Mouse (Mus musculus) neural tube, embryonic 13.5 days (tissue): ENCODE data around the gene Fez2. TPM values are rescaled to one million over a fixed set of nuclear protein-coding genes. Genes with fewer than 3 reads are reported as not detected.

ENCODE experiments used
- ATAC-seq: fragments of 200-750 bp; cut with Nextera tagmentation; 2 replicates; pipeline ENCODE4 v1.8.0; 2017; ENCODE audit warnings: low read depth, mild to moderate bottlenecking, moderate TSS enrichment, moderate library complexity
- H3K27ac ChIP-seq: fragments of 300-500 bp; sonication (generic); replicated peaks from 2 replicates; pipeline ENCODE4 v1.5.1; 2015; ENCODE audit warnings: moderate library complexity, mild to moderate bottlenecking, inconsistent platforms
- H3K27me3 ChIP-seq: fragments of 300-500 bp; sonication (generic); 2 replicates; pipeline ENCODE4 v1.6.1; 2015; ENCODE audit warnings: mild to moderate bottlenecking, inconsistent platforms
- H3K36me3 ChIP-seq: fragments of 300-500 bp; sonication (generic); 2 replicates; pipeline ENCODE4 v1.6.1; 2015; ENCODE audit warnings: mild to moderate bottlenecking, inconsistent platforms
- H3K4me1 ChIP-seq: fragments of 300-500 bp; sonication (generic); replicated peaks from 2 replicates; pipeline ENCODE4 v1.6.1; 2015; ENCODE audit warnings: inconsistent platforms
- H3K4me2 ChIP-seq: fragments of 300-500 bp; sonication (generic); 2 replicates; pipeline ENCODE4 v1.6.1; 2015; ENCODE audit warnings: inconsistent platforms, mild to moderate bottlenecking, moderate library complexity
- H3K4me3 ChIP-seq: fragments of 300-500 bp; sonication (generic); 2 replicates; pipeline ENCODE4 v1.5.1; 2015; ENCODE audit warnings: mild to moderate bottlenecking, inconsistent platforms
- H3K9ac ChIP-seq: fragments of 300-500 bp; sonication (generic); 2 replicates; pipeline ENCODE4 v1.6.1; 2015; ENCODE audit warnings: moderate library complexity, mild to moderate bottlenecking, inconsistent platforms
- H3K9me3 ChIP-seq: fragments of 300-500 bp; sonication (generic); 2 replicates; pipeline ENCODE4 v1.6.1; 2016; ENCODE audit warnings: inconsistent platforms
- WGBS: fragments of 180-500 bp; shearing (Covaris S2); methylation state at CpG from one replicate; pipeline ENCODE4 v1.1.7; 2015; 5-methylcytosine and 5-hydroxymethylcytosine counted together
- polyA plus RNA-seq: library from polyadenylated mRNA; unstranded; fragments of >200 nt; fragmentation: Nextera tagmentation; extraction: Ambion mirVana; gene quantifications from 2 replicates; pipeline ENCODE4 v1.2.1, GENCODE M21; 2015

Fez2 gene
- polyA plus RNA-seq, 1 experiment from 2014 or later = 57.3 TPM

DNA sequence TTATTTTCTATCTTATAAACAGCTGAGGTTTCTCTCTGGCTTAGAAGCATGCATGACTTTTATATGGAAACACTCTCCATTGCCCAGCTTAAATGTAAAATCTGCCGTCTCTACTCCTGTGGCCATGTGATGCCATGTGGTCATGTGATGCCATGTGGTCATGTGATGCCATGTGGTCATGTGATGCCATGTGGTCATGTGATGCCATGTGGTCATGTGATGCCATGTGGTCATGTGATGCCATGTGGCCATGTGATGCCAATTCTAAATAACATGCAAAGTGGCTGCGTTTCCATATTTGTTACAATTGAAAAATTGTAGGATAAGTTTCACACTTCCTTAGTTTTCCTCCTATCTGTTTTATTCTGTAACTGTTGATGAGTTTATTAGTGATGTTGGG, 22.8 kb upstream of the Fez2 start:
- H3K9ac ChIP-seq = no peak overlapping the region
- H3K27me3 ChIP-seq = no peaks in the 10 kb centered on the region
- H3K4me3 ChIP-seq = no peak overlapping the region
- WGBS = 100% methylated on average over 2 of the region's 2 CpGs
- no peaks in the 10 kb centered on the region for H3K36me3 ChIP-seq
- no peaks in the 10 kb centered on the region for H3K9me3 ChIP-seq
- H3K27ac ChIP-seq = no peak overlapping the region
- H3K4me1 ChIP-seq = no peaks in the 10 kb centered on the region
- ATAC-seq = no peak
- H3K4me2 ChIP-seq = no peak overlapping the region

DNA sequence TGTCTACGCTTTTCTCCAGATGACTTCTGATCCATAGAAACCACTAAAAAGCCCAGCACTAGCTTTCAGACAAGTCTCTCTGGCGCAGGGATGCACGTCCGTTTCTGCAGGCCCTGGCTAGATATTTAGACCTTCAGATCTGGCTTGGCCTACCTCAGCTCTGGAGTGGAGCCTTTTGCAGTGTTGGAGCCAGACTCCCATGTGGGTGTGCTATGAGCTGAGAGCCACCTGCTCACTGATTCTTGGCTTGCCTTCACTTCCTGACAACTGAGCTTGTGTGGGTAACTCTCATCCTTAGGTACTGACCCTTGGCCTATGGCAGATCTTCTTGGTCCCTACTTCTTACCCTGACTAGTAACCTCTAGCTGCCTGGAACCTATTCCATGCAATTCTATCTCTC, 19.2 kb upstream of the Fez2 start:
- no peak for ATAC-seq
- no peak overlapping the region for H3K4me2 ChIP-seq
- no peaks in the 10 kb centered on the region for H3K36me3 ChIP-seq
- no peak overlapping the region for H3K27ac ChIP-seq
- no peak overlapping the region for H3K4me3 ChIP-seq
- no peaks in the 10 kb centered on the region for H3K27me3 ChIP-seq
- H3K4me1 ChIP-seq = no peaks in the 10 kb centered on the region
- no peaks in the 10 kb centered on the region for H3K9me3 ChIP-seq
- no peak overlapping the region for H3K9ac ChIP-seq
- WGBS = 93% methylated on average over 4 of the region's 4 CpGs

DNA sequence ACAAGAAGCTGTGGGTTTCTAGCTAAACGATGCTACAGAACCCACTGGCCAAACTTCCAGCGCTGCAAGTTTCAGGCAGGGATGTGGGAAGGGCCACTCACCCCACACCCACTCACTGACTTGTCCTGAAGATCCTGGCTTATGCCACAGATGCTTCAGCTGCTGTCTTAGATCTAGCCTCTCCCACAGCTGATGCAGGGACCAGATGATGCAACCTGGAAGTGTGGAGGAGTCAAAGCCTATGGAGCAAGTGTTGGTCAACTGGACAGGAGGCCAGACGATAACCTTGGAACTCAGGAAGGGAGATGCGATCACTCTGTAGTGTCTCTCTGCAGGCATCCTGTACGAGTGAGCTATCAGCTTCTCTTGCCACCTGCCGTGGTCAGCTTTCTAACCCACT, 17.7 kb upstream of the Fez2 start:
- Histone ChIP-seq H3K9ac (no peak overlapping the region), H3K27ac (no peak overlapping the region), H3K9me3 (no peaks in the 10 kb centered on the region), H3K4me2 (no peak overlapping the region), H3K27me3 (no peaks in the 10 kb centered on the region), H3K4me1 (no peaks in the 10 kb centered on the region), H3K4me3 (no peak overlapping the region), H3K36me3 (no peaks in the 10 kb centered on the region)
- 91% methylated on average over 6 of the region's 6 CpGs for WGBS
- no peak for ATAC-seq

DNA sequence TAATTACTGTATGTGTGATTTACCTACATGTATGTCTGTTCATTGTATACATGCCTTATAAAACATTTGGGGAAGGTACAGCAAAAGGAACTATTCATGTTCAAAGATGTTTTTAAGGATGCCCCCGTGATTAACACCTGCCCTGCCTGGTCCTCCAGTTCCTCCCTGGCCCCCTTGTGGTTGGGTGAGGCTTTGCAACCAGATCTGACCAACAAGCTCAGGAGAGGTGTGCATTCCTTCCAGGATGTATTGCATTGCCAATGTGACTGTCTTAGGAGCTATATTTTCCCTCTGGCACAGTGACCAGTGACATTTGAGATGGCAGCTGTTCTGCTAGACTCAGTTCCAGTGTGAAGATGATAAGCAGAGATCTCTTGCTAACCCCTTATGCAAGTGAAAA, 16.8 kb upstream of the Fez2 start:
- Histone ChIP-seq H3K9me3 (no peaks in the 10 kb centered on the region), H3K27ac (no peak overlapping the region), H3K4me2 (no peak overlapping the region), H3K4me1 (no peaks in the 10 kb centered on the region), H3K27me3 (no peaks in the 10 kb centered on the region), H3K9ac (no peak overlapping the region), H3K4me3 (no peak overlapping the region), H3K36me3 (no peaks in the 10 kb centered on the region)
- 49% methylated on average over 1 of the region's 1 CpGs for WGBS
- no peak for ATAC-seq

DNA sequence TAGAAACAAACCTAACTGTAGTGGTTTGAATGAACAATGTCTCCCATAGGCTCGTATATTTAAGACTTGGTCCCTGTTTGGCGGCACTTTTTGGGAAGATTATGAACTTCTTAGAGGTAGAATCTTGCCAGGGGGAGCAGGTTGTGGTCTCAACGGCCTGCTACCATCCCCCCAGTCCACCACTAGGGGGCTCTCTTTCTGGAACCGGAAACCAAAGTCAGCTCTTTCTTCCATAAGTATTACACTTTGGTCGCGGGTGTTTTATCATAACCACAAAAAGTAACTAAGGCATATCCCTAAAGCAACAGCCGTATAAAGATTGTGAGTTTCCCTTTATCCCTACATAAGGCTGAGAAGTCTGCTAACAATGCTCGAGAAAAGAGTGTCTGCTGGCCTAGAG, 12.4 kb upstream of the Fez2 start:
- Histone ChIP-seq H3K4me3 (no peak overlapping the region), H3K27ac (no peak overlapping the region), H3K9ac (no peak overlapping the region), H3K36me3 (no peaks in the 10 kb centered on the region), H3K27me3 (no peaks in the 10 kb centered on the region), H3K9me3 (0 out of 2 replicates have a peak, but pooled peaks cover 7% of the 10 kb centered on the region), H3K4me2 (no peak overlapping the region), H3K4me1 (no peaks in the 10 kb centered on the region)
- 70% methylated on average over 8 of the region's 8 CpGs for WGBS
- no peak for ATAC-seq

DNA sequence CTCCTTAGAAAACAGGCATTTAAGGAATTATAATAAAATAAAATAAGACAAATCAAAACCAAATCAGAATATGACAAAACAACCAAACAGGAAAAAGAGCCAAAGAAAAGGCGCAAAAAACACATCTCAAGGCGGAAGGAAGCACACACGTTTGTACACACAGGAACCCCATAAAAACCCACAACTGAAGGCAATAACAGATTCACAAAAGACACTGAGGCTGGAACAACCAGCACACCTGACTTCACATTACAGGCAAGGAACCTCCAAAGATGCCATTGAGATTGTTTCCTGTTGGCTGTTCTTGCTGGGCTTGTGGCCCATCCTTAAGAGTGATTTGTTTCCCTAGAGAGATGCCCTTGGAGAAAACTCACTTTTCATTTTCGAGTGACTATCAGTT, 11.1 kb upstream of the Fez2 start:
- H3K4me3 ChIP-seq = no peak overlapping the region
- H3K9me3 ChIP-seq = 0 out of 2 replicates have a peak, but pooled peaks cover 7% of the 10 kb centered on the region
- H3K27me3 ChIP-seq = no peaks in the 10 kb centered on the region
- no peak overlapping the region for H3K27ac ChIP-seq
- H3K4me2 ChIP-seq = no peak overlapping the region
- no peak overlapping the region for H3K9ac ChIP-seq
- H3K36me3 ChIP-seq = no peaks in the 10 kb centered on the region
- 86% methylated on average over 4 of the region's 4 CpGs for WGBS
- H3K4me1 ChIP-seq = no peaks in the 10 kb centered on the region
- ATAC-seq = no peak

DNA sequence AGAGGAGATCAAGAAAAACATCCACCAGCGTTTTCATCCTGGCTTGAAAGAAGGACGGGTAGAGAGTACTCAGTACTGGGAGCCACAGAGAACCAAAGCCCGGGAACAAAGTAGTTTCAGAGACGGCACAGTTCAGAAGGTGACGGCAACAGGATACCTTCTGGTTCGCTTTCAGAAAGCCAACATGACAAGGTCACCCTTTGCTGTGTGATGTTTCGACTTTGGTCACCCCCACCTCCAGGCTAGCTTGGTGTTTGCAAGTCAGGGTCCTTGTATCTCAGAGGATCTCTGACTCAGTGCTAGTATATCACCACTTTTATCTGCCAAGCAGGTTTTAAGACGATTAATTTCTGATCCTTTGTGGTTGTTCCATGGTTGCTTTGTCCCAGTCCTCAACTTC, 7.1 kb upstream of the Fez2 start:
- Histone ChIP-seq H3K9me3 (0 out of 2 replicates have a peak, but pooled peaks cover 7% of the 10 kb centered on the region), H3K4me2 (no peak overlapping the region), H3K4me3 (no peak overlapping the region), H3K27me3 (no peaks in the 10 kb centered on the region), H3K36me3 (no peaks in the 10 kb centered on the region), H3K27ac (no peak overlapping the region), H3K9ac (no peak overlapping the region), H3K4me1 (no peaks in the 10 kb centered on the region)
- WGBS = 83% methylated on average over 8 of the region's 8 CpGs
- ATAC-seq = no peak

DNA sequence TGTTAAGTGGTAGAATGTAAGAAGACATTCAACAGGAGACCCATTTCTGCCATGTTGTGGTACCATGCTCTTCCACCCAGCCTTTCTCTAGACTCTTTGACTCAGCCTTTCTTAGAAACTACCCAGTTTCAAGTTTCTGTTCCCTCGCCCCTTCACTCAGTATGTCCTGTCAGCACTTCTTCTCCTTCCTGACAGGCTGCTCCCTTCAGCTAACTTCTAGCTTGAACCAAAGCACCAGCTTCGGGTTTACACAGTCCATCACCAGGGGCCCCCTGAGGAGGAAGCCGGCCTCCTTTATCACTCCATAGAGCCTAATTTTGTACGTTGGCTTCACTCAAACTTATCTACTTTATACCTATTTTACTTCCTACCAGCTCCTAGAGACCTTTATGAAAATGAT, 1.3 kb upstream of the Fez2 start:
- Histone ChIP-seq H3K4me3 (no peak overlapping the region), H3K36me3 (no peaks in the 10 kb centered on the region), H3K4me2 (no peak overlapping the region), H3K27me3 (no peaks in the 10 kb centered on the region), H3K27ac (no peak overlapping the region), H3K9ac (no peak overlapping the region), H3K9me3 (no peaks in the 10 kb centered on the region), H3K4me1 (peaks cover 18% of the 10 kb centered on the region)
- 73% methylated on average over 4 of the region's 4 CpGs for WGBS
- ATAC-seq = no peak

DNA sequence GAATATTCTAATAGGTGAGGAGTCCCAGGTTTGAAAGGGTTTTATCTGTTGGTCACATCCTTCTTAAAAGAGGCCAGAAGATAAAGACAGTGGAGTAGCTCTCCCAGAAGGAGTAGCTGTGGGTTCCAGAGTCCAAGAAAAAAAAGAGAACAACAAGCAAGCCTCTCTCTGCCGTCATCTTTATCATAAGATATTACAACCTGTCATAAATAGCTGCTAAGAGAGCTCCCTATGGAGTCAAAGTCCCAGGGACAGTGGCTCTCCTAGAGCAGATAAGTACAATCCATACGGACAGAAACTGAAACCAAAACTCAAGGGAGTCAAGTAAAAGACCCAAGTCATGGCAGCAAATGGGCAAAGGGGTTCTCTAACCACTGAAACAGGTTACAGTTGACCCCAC, 2.7 kb downstream of the Fez2 start:
- Histone ChIP-seq H3K4me2 (no peak overlapping the region), H3K36me3 (no peaks in the 10 kb centered on the region), H3K27me3 (no peaks in the 10 kb centered on the region), H3K4me3 (no peak overlapping the region), H3K4me1 (peaks cover 26% of the 10 kb centered on the region), H3K27ac (no peak overlapping the region), H3K9ac (no peak overlapping the region), H3K9me3 (no peaks in the 10 kb centered on the region)
- no peak for ATAC-seq
- WGBS = 76% methylated on average over 2 of the region's 2 CpGs

DNA sequence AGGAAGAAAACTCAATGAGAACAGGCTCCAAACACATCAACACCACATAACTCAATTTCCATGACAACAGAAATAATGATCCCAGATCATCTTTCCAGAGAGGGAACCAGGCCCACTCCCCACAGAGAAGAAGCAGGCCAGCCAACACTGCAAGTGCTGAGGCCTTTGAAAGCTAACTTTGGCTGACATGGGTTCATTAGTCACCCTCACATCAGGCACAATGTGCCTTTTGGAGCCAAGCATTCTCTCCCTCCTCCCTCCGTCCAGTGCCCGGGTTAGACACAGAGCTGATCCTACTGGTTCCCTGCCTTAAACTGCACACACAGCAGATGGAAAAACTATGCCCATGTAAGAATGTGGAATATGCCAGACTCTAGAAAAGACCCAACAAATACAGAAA, 8.1 kb downstream of the Fez2 start:
- 12% methylated on average over 2 of the region's 2 CpGs for WGBS
- no peak overlapping the region for H3K4me3 ChIP-seq
- H3K27ac ChIP-seq = no peak overlapping the region
- H3K27me3 ChIP-seq = no peaks in the 10 kb centered on the region
- H3K9me3 ChIP-seq = no peaks in the 10 kb centered on the region
- ATAC-seq = no peak; the same call in 1 of the 2 replicates
- peaks cover 17% of the 10 kb centered on the region; the same call in 1 of the 2 replicates for H3K4me1 ChIP-seq
- H3K9ac ChIP-seq = no peak overlapping the region
- H3K4me2 ChIP-seq = no peak overlapping the region
- H3K36me3 ChIP-seq = no peaks in the 10 kb centered on the region

DNA sequence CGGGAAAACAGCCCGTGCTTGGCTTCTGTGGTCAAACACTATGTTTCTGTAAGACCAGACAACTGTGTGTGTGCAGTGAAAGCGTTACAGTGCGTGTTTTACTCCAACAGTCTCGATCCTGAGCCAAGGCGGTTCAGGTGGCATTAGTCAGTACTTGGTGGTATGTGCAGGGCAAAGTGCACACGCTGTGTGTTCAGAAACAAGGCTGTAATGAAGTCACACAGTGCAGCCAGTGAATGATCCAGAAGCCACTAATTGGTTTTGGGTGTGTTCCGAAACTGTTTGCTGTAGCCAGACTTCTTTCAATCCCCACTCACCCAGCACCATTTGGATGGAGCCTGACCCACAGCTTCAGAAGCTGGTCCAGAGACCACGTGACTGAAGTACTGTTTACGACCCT, 9.6 kb downstream of the Fez2 start:
- Histone ChIP-seq H3K4me2 (no peak overlapping the region), H3K27me3 (no peaks in the 10 kb centered on the region), H3K4me3 (no peak overlapping the region), H3K9ac (no peak overlapping the region), H3K9me3 (no peaks in the 10 kb centered on the region), H3K27ac (no peak overlapping the region), H3K4me1 (peaks cover 11% of the 10 kb centered on the region; the same call in 1 of the 2 replicates), H3K36me3 (peaks cover 10% of the 10 kb centered on the region)
- WGBS = 84% methylated on average over 10 of the region's 10 CpGs
- ATAC-seq = no peak

DNA sequence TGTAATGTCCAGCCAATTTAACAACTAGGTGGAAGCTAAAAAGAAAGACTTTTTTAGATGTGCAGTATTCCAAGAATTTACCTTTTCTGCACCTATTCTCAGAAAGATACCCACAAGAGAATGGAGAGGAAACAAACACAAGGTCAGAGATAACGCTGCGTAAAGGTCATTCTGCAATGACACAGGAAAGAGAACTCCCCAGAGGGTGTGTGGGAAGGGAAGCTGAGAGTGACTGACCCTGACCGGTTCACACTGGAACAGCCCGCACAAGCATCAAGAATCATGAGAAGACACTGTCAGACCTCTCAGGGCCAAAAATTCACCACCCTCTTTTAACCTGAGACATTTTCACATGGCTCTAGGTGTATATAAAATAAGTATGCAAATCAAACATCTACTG, 10.4 kb downstream of the Fez2 start:
- no peak for ATAC-seq
- Histone ChIP-seq H3K36me3 (peaks cover 12% of the 10 kb centered on the region), H3K4me1 (peaks cover 11% of the 10 kb centered on the region; the same call in 1 of the 2 replicates), H3K4me2 (no peak overlapping the region), H3K27ac (no peak overlapping the region), H3K27me3 (no peaks in the 10 kb centered on the region), H3K4me3 (no peak overlapping the region), H3K9ac (no peak overlapping the region), H3K9me3 (no peaks in the 10 kb centered on the region)
- WGBS = 82% methylated on average over 4 of the region's 4 CpGs

DNA sequence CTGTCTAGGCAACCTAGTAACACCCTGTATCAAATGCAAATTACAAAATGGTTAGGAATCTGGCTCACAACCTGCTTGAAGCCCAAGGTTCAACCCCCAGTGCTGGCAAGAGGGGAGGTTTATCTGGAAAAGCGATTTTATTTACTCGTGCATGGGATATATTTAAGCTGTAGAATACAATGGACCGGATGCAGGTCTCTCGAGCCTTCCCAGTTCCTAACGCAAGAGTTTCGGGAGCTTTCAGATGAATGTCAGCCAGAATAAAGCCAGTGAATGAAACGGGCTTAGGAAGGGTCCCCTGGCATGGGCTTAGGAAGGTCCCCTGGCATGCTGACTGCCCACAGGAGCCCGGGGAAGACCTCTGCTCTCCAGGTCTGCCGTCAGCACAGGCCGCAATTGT, 11.1 kb downstream of the Fez2 start:
- Histone ChIP-seq H3K27ac (no peak overlapping the region), H3K9me3 (no peaks in the 10 kb centered on the region), H3K4me1 (peaks cover 11% of the 10 kb centered on the region; the same call in 1 of the 2 replicates), H3K36me3 (peaks cover 18% of the 10 kb centered on the region), H3K9ac (no peak overlapping the region), H3K27me3 (no peaks in the 10 kb centered on the region), H3K4me3 (no peak overlapping the region), H3K4me2 (no peak overlapping the region)
- ATAC-seq = no peak
- 85% methylated on average over 10 of the region's 10 CpGs for whole genome bisulfite sequencing
